Mouse (Mus musculus) thymus, postnatal 10 days (tissue): ENCODE measurements at regions not wholly inside any gene's neighbourhood (a gene's known extent, or its start where the extent isn't known, plus 50 kb on each side); places are given as distances from the start of the nearest gene placed in this dataset.

Experiments used
- DNase-seq, 2 experiments: peaks; one replicate each; pipeline ENCODE4 v3.0.0; 2021; ENCODE audit warnings: low spot score in 2 of 2

GRCm38 (mm10) chr8:126742081-126742480 is 148.3 kb upstream of the Irf2bp2 start:
- no peak for DNase-seq

DNA sequence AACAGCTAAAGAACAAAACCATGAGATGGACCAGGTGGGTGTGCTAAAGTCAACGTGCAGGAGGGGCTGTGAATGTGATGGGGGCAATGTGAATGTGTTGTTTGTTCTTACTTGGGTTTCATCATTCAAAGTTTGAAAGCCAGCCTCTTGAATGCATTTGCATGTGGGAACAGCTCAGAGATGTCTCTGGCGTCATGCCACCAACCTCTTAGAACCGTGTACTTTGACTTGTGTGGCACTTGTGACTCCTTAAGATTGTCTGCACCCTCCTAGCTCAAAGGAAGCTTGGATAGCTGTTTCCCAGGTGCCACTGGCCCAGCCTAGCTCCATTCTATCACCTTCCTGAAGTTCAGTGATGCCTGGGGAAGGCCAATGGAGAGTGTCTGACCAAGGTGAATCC is 147.2 kb upstream of the Irf2bp2 start:
- no peak for DNase-seq

GRCm38 (mm10) chr8:126739768-126740167 is 146.0 kb upstream of the Irf2bp2 start:
- no peak for DNase-seq

- DNase-seq, result no peak
Observed at GRCm38 (mm10) chr8:126737032-126737431, 143.2 kb upstream of the Irf2bp2 start.

DNA sequence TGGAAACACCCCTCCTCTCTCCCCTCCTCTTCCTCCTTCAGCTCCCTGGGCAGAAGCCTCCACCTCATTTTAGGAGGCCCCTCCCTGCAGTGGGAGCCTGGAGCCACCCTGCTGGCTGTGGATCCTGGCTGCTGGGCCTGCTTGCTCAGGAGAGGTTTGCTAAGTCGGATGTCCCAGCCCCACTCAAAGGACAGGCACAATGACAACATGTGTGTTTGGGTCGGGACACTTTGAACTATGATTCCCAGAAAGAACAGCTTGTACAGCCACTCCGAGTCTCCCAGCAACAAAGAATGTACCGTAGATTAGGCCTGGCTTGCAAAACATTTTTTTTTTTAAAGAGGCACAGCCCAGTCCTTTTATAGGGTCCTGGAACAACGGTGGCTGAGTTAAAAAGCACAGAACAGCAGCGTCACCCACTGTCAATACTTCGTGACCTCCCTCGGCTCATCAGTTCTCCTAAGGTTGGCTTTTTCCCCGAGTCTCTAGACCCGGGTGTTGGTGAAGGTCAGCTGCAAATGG is 142.7 kb upstream of the Irf2bp2 start:
- no peak for DNase-seq

GRCm38 (mm10) chr8:126735488-126736440 is 142.0 kb upstream of the Irf2bp2 start:
- no peak for DNase-seq

GRCm38 (mm10) chr8:126734743-126735487 is 141.1 kb upstream of the Irf2bp2 start:
- DNase-seq, result no peak

DNA sequence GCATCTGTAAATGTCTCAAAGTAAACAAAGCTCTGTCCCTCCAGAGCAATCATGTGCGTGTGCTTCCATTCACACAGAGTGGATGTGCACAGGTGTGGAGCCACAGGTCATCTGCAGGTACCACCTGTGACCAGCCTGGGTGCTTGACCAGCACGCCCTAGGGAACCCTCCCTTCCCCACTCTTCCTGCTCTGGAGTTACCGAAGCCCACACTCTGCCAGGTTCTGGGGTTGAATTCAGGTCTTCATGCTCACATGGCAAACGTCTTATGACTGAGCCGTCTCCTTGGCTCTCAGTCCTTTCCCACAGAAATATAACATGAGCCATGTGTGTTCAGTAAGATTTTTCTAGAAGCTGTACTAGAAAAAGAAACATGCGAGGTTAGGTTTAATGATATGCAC is 140.0 kb upstream of the Irf2bp2 start:
- DNase-seq, result no peak

GRCm38 (mm10) chr8:126733307-126733706 is 139.5 kb upstream of the Irf2bp2 start:
- no peak for DNase-seq

DNA sequence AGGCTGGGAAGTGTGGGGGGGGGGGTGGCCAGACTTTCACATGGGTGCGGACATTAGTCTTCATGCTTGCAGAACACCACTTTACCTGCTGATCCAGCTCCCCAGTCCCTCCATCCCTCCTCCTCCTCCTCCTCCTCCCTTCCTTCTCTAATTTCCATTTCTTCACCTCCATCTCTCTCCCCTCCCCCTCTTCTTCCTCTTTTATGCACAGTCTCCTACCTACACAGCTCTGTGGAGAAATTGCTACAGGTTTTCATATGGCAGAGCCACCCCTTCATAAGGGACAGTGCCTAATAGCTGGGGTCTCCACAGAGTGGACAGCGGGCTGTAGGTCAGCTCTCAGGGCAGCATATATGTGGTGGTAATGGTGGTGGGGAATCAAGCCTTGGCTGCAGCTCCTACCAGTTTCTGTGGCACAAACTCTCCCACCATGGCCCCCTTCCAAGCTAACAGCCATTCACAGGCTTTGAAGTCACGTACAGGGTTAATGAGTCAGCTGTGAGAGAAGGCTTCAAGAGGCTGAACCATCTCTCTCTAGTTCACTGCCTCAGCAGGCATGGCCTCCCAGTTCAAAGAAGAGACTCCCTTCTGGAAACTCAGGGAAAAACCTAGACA is 136.3 kb upstream of the Irf2bp2 start:
- no peak for DNase-seq

DNA sequence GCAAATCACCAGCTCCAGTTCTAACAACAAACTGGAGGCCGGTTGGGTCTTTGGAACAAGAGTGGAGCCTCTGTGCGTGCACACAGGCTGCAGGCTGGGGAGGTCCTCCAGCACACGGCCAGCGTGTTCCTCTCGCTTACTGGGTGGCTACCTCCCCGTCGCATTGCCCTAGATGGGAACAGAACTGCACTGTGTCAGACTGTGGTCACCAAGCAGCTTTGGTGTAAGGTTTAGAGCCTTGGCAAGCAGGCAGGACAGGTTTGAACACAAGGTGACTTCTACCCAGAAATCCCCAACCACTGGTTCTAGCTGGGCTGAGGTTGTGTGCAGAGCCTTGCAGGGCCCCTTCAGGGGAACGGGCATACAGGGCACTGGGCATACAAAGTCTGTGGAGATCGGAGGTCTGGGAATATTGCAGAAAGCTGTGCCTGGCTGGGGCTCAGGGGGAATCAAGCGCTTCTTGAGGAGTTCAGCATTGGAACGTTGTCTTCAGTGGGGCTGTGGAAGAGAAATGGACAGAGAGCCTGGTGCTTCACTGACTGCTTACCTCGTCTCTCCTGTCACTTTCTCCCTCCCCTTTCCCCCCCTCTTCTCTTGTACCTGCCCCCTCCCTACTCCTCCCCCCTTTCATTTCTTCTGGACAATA is 135.3 kb upstream of the Irf2bp2 start:
- DNase-seq, result no peak

GRCm38 (mm10) chr8:126728135-126728534 is 134.3 kb upstream of the Irf2bp2 start:
- DNase-seq, result no peak

GRCm38 (mm10) chr8:126727068-126727467 is 133.3 kb upstream of the Irf2bp2 start:
- DNase-seq, result no peak

- no peak for DNase-seq
Observed at GRCm38 (mm10) chr8:126723259-126724122, 129.7 kb upstream of the Irf2bp2 start.

GRCm38 (mm10) chr8:126721621-126722020 is 127.8 kb upstream of the Irf2bp2 start:
- peak; percentile 35 to 50 for DNase-seq

- DNase-seq, result no peak
Observed at GRCm38 (mm10) chr8:126720473-126721145, 126.8 kb upstream of the Irf2bp2 start.

- no peak for DNase-seq
Observed at GRCm38 (mm10) chr8:126719748-126720147, 126.0 kb upstream of the Irf2bp2 start.

DNA sequence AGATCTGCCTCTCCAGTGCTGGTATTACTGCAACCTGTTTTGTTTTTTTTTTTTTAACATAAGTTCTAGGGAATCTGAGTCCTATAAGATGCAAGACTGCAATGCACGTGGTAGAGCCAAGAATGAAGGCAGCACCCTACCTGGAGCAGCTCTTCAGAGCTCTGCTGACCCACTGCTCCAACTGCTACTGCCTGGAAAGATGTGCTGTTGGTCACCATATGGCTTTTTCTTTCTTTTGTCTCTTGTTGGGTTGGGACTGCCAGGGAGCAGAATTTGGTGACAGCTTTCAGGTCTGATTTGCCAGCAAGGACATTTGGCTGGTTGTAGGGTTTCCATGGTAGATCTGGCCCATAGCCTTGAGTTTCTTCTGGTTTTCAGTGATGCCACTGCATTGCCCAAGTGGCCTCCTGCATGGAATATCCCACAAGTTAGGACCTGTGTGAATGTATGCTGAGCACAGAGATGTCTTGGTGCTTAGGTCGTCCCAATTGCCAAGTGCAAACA is 123.9 kb upstream of the Irf2bp2 start:
- no peak for DNase-seq

- DNase-seq, result no peak
Observed at GRCm38 (mm10) chr8:126715666-126716065, 121.9 kb upstream of the Irf2bp2 start.

DNA sequence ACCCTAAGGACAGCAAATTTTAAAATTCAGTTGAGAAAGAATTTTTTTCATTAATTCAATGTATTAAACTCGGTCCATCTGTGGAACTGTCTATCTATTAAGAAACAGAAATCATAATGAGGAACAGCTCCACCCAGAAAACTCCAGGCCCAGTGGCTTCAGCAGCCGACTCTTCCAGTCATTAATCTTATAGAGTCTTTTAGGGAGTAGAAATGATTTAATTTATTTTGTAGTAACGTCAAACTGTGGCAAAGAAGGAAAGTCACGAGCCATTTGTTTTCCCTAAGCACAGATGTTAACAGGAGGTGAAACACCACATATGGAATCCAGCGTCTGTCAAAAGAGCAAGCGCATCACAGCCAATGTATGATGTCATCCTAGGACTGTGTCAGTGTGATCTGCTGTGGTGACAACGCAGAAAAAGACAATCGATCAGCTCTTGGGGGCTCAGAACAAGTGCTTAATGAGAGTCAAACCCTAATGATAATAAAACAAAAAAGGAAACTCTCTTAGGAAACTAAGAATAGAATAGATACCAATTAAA is 119.9 kb upstream of the Irf2bp2 start:
- no peak for DNase-seq
